In the genomic region with DNA sequence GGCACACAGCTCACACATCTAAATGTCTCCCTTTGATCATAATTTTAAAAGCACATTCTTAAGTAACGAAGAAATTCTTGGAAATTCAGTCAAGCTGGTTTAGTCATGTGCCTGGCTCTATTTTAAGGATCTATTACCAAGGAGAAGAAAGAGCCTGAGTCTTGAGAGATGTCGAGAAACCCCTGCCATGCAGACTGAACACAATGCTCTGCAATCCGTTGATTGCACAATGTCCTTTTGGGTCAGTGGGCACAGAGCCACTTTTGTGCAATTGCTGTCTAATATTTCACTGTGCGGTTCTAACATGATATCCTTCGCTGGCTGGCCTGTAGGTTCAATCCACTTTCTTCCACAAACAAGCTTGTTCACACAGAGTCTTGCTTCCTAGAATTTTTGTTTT, we compare ENCODE assay signal across 16 mouse cellular contexts. TPM values are rescaled to one million over a fixed set of nuclear protein-coding genes. Genes with fewer than 3 reads are reported as not detected.
DNase-seq lines count a peak whose midpoint lies in the region; ATAC-seq and TF ChIP-seq lines count a peak whose summit lies in the region.
"Had no signal": no experiment of that assay in that cellular context is flagged by ENCODE, and none has a peak within 500 bp of the region (broad histone marks: within the 10 kb centered on the region; RNA-seq: fewer than 3 reads in every experiment).

No protein-coding gene starts in this region.

- no peak overlapping the region for H3K9ac ChIP-seq in embryonic facial prominence, embryonic 11.5 days (replicated peaks; ENCODE audit: low read length)
- H3K9ac ChIP-seq in intestine, postnatal 0 days (ENCODE audit: low read depth, low read length): no peak overlapping the region
- H3K9ac ChIP-seq: hindbrain, embryonic 14.5 days; neural tube, embryonic 13.5 days; stomach, embryonic 15.5 days had no signal

- no peak overlapping the region for H3K4me3 ChIP-seq in embryonic facial prominence, embryonic 11.5 days (ENCODE audit: low read depth, low read length)
- H3K4me3 ChIP-seq in embryonic facial prominence, embryonic 10.5 days: no peak overlapping the region
- no peak overlapping the region for H3K4me3 ChIP-seq in intestine, postnatal 0 days (ENCODE audit: low read depth, low read length)
- H3K4me3 ChIP-seq: erythroblast, embryonic 14.5 days; neural tube, embryonic 13.5 days; stomach, embryonic 15.5 days had no signal

- no peaks in the 10 kb centered on the region for H3K9me3 ChIP-seq in embryonic facial prominence, embryonic 11.5 days (replicated peaks; ENCODE audit: control insufficient read depth, low read length)
- no peaks in the 10 kb centered on the region for H3K9me3 ChIP-seq in embryonic facial prominence, embryonic 10.5 days
- no peaks in the 10 kb centered on the region for H3K9me3 ChIP-seq in intestine, postnatal 0 days (ENCODE audit: control insufficient read depth)
- H3K9me3 ChIP-seq: neural tube, embryonic 13.5 days; stomach, embryonic 15.5 days had no signal

- ATAC-seq in embryonic facial prominence, embryonic 11.5 days (replicated peaks; ENCODE audit: insufficient number of reproducible peaks, low FRiP score, low TSS enrichment, low read depth): no peak
- no peak for ATAC-seq in intestine, postnatal 0 days
- no peak for ATAC-seq in inflammation-experienced regulatory T-cells, adult 6 months

- no peaks in the 10 kb centered on the region for H3K27me3 ChIP-seq in embryonic facial prominence, embryonic 11.5 days (ENCODE audit: control insufficient read depth, insufficient read depth, low read length)
- no peaks in the 10 kb centered on the region for H3K27me3 ChIP-seq in embryonic facial prominence, embryonic 10.5 days (replicated peaks; ENCODE audit: low read depth, poor library complexity, severe bottlenecking)
- no peaks in the 10 kb centered on the region for H3K27me3 ChIP-seq in intestine, postnatal 0 days (replicated peaks; ENCODE audit: control insufficient read depth, insufficient read depth, low read length)
- H3K27me3 ChIP-seq: neural tube, embryonic 13.5 days; stomach, embryonic 15.5 days had no signal

- TF ChIP-seq CTCF in intestine, postnatal 0 days (IDR thresholded peaks at IDR 0.05; ENCODE audit: low read depth): no peak

- 65% methylated on average over 5 of the region's 5 CpGs for WGBS in embryonic facial prominence, embryonic 11.5 days
- 68% methylated on average over 5 of the region's 5 CpGs for WGBS in embryonic facial prominence, embryonic 10.5 days
- WGBS in intestine, postnatal 0 days: 70% methylated on average over 5 of the region's 5 CpGs

- H3K4me2 ChIP-seq in embryonic facial prominence, embryonic 11.5 days (ENCODE audit: low read depth, low read length): no peak overlapping the region
- no peak overlapping the region for H3K4me2 ChIP-seq in intestine, postnatal 0 days (replicated peaks; ENCODE audit: low read depth)
- H3K4me2 ChIP-seq: hindbrain, embryonic 14.5 days; neural tube, embryonic 13.5 days; stomach, embryonic 15.5 days had no signal

- peak; percentile 17 for DNase-seq in embryonic facial prominence, embryonic 11.5 days (ENCODE audit: low spot score)
- DNase-seq in embryonic facial prominence, embryonic 10.5 days (ENCODE audit: low spot score): no peak
- DNase-seq in right cerebral cortex, postnatal 4 days: peak; percentile 11
- DNase-seq in right cerebral cortex, postnatal 25 days: no peak
- DNase-seq in gonadal fat pad, adult 2 months (ENCODE audit: low read depth): peak; percentile 42
- DNase-seq in layer of hippocampus, postnatal 25 days (ENCODE audit: extremely low spot score in 1 of 2, low spot score in 1 of 2): no peak
- DNase-seq: cerebellum, postnatal 10 days; kidney, postnatal 10 days; midbrain, embryonic 14.5 days; thymus, postnatal 36 days had no signal

- no peak overlapping the region for H3K27ac ChIP-seq in embryonic facial prominence, embryonic 11.5 days (replicated peaks; ENCODE audit: low read depth, low read length)
- H3K27ac ChIP-seq in embryonic facial prominence, embryonic 10.5 days (replicated peaks): no peak overlapping the region
- no peak overlapping the region for H3K27ac ChIP-seq in intestine, postnatal 0 days (ENCODE audit: low read depth, low read length)
- H3K27ac ChIP-seq: hindbrain, embryonic 14.5 days; neural tube, embryonic 13.5 days; stomach, embryonic 15.5 days had no signal

- no peaks in the 10 kb centered on the region for H3K36me3 ChIP-seq in embryonic facial prominence, embryonic 11.5 days (replicated peaks; ENCODE audit: control insufficient read depth, insufficient read depth, low read depth, low read length)
- H3K36me3 ChIP-seq in embryonic facial prominence, embryonic 10.5 days (replicated peaks): no peaks in the 10 kb centered on the region
- H3K36me3 ChIP-seq in intestine, postnatal 0 days (ENCODE audit: control insufficient read depth, insufficient read depth): no peaks in the 10 kb centered on the region
- H3K36me3 ChIP-seq: neural tube, embryonic 13.5 days; stomach, embryonic 15.5 days had no signal

- H3K4me1 ChIP-seq in embryonic facial prominence, embryonic 11.5 days (ENCODE audit: control insufficient read depth, insufficient read depth, low read length): no peaks in the 10 kb centered on the region
- H3K4me1 ChIP-seq in embryonic facial prominence, embryonic 10.5 days: no peaks in the 10 kb centered on the region
- H3K4me1 ChIP-seq in intestine, postnatal 0 days (replicated peaks; ENCODE audit: control insufficient read depth, insufficient read depth, low read length): no peaks in the 10 kb centered on the region
- H3K4me1 ChIP-seq: neural tube, embryonic 13.5 days; stomach, embryonic 15.5 days had no signal

RNA-seq across cellular contexts. Expression of gene Pik3ap1, which starts 33.1 kb away (rescaled TPM):
- polyA plus RNA-seq in embryonic facial prominence, embryonic 11.5 days (2014; fragmentation: Nextera tagmentation; extraction: Ambion mirVana): 3.0 and 3.3 TPM in 2 replicates
- polyA plus RNA-seq in embryonic facial prominence, embryonic 10.5 days (2016; fragmentation: Nextera tagmentation; extraction: Ambion mirVana): 2.5 and 3.0 TPM in 2 replicates
- polyA plus RNA-seq in gonadal fat pad, adult 2 months (2012; rRNA removed): 5.6 and 5.9 TPM in 2 replicates
- polyA plus RNA-seq in intestine, postnatal 0 days (2015; fragmentation: Nextera tagmentation; extraction: Ambion mirVana): 2.0 and 2.2 TPM in 2 replicates
- total RNA-seq in layer of hippocampus, postnatal 25 days (2021): 1 to 10 TPM; 2.2 to 2.7 TPM
- 1 to 10 TPM; 2.5 to 5.5 (median 3.8) TPM for polyA plus RNA-seq in inflammation-experienced regulatory T-cells, adult 6 months (2017; shearing (Covaris generic))

Comparison
In these comparisons a context has a peak if more than half of its experiments do, and no peak if none do; other contexts are left out.
1. DNase-seq: peak in embryonic facial prominence, embryonic 11.5 days (single experiment), right cerebral cortex, postnatal 4 days (single experiment) and gonadal fat pad, adult 2 months (single experiment); none in embryonic facial prominence, embryonic 10.5 days (single experiment), right cerebral cortex, postnatal 25 days (single experiment) and layer of hippocampus, postnatal 25 days (0 of 2).